Mouse (Mus musculus): ENCODE data around the gene Spats2l. TPM values are rescaled to one million over a fixed set of nuclear protein-coding genes. Genes with fewer than 3 reads are reported as not detected.

The Spats2l gene
- polyA plus RNA-seq, 1 experiment from 2014 or later = 8.4 TPM

DNA sequence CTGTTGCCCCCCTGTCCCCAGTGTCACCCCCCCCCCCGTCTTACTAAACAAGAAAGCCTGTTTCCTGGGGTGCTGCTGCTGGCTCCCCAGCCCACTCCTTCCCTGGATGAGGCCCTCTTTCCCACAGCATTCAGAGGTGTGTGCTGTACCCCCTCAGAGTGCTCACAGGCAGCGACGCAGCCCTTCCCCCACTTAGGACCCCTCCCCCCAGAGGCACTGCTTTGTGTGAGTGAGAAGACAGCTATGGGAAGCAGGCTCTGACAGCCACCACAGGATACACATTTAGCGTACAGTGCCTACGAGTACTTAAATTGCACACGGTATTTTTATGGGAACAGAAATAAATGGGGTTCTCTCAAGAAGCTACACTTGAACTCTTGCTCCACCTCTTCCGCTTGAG lies 33.9 kb downstream of the Spats2l start:
- Histone ChIP-seq H3K9ac (ENCODE audit: low read depth, low read length) (no peak overlapping the region), H3K4me2 (ENCODE audit: low read depth, low read length) (no peak overlapping the region), H3K27ac (ENCODE audit: low read length) (no peak overlapping the region), H3K9me3 (replicated peaks; ENCODE audit: control insufficient read depth, low read length) (no peaks in the 10 kb centered on the region), H3K27me3 (ENCODE audit: control insufficient read depth, insufficient read depth, low read depth, low read length) (no peaks in the 10 kb centered on the region), H3K4me1 (ENCODE audit: control insufficient read depth, low read depth, low read length) (no peaks in the 10 kb centered on the region), H3K4me3 (ENCODE audit: low read depth, low read length) (no peak overlapping the region), H3K36me3 (ENCODE audit: control insufficient read depth, insufficient read depth) (no peaks in the 10 kb centered on the region)
- 52% methylated on average over 7 of the region's 7 CpGs for WGBS (ENCODE audit: insufficient replicate concordance)
- ATAC-seq (ENCODE audit: low read depth) = no peak

DNA sequence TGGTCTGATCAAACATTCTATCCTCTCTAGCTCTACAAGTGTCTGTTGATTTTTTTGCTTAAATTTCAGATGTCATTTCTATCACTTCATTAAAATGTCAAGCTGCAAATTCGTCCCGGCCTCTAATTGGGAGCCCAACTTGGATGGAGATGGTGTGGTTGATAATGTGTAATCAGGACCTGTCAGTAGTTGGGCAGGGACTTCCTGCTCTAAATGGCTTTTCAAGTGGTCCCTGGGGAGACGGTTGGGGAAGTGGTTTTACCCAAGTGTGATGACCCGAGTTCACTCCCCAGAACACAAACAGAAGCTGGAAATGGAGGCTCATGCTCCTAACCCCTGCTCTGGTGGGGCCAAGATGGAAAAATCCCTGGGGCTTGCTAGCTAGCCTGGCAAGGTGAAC lies 36.3 kb downstream of the Spats2l start:
- Histone ChIP-seq H3K9ac (ENCODE audit: low read depth, low read length) (no peak overlapping the region), H3K36me3 (ENCODE audit: control insufficient read depth, insufficient read depth) (no peaks in the 10 kb centered on the region), H3K9me3 (replicated peaks; ENCODE audit: control insufficient read depth, low read length) (no peaks in the 10 kb centered on the region), H3K27ac (ENCODE audit: low read length) (no peak overlapping the region), H3K4me1 (ENCODE audit: control insufficient read depth, low read depth, low read length) (no peaks in the 10 kb centered on the region), H3K4me2 (ENCODE audit: low read depth, low read length) (no peak overlapping the region), H3K27me3 (ENCODE audit: control insufficient read depth, insufficient read depth, low read depth, low read length) (no peaks in the 10 kb centered on the region), H3K4me3 (ENCODE audit: low read depth, low read length) (no peak overlapping the region)
- no peak for ATAC-seq (ENCODE audit: low read depth)
- 16% methylated on average over 4 of the region's 4 CpGs for WGBS (ENCODE audit: insufficient replicate concordance)

DNA sequence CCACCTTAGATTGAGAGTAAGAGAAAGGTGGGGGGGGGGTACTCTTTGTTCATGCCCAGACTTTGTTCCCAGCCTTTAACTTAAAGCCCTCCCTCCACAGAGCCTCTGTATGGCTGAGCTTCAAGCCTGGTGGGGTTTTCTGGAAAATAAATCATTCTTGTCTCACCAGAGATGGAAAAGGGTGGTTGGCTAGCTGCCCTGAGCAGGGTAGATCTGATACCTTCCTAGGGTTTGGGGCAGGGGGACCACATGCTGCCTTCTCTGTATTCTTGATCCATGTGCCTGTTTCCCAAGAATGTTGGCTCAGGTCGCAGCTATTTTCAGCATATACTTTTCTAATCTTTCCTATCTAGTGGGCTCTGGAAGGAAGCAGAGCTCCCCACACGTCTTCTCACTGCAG lies 43.1 kb downstream of the Spats2l start:
- Histone ChIP-seq H3K27me3 (ENCODE audit: control insufficient read depth, insufficient read depth, low read depth, low read length) (no peaks in the 10 kb centered on the region), H3K4me2 (ENCODE audit: low read depth, low read length) (no peak overlapping the region), H3K9me3 (replicated peaks; ENCODE audit: control insufficient read depth, low read length) (no peaks in the 10 kb centered on the region), H3K36me3 (ENCODE audit: control insufficient read depth, insufficient read depth) (no peaks in the 10 kb centered on the region), H3K9ac (ENCODE audit: low read depth, low read length) (no peak overlapping the region), H3K4me1 (ENCODE audit: control insufficient read depth, low read depth, low read length) (no peaks in the 10 kb centered on the region), H3K27ac (ENCODE audit: low read length) (no peak overlapping the region), H3K4me3 (ENCODE audit: low read depth, low read length) (no peak overlapping the region)
- 29% methylated on average over 2 of the region's 2 CpGs for WGBS (ENCODE audit: insufficient replicate concordance)
- no peak for ATAC-seq (ENCODE audit: low read depth)

DNA sequence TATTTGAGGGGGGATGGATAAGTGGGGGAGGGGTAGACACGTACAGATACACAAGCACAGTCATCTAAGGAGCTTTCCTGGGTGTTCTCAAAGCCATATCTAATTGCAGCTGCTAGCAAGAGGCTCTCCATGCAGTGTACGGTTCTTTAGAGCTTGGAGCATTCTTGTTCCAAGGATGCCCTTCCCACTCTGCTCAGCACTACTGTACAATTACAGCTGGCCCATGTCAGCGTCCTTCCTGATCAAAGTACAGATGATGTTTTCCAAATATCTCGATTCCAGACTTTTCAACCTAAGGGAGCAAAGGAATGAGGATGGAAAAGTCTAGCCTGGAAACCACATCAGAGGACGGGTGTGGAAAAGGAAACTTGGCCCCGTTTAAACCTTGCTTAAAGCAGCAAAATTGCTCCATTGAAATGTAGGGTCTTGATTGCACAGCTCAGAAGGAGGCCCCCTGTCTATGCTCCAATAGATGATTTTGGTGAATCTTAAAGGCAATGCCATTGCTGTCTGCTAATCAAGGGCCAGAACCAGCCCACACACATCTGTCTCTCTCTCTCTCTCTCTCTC lies 46.6 kb downstream of the Spats2l start:
- no peaks in the 10 kb centered on the region for H3K36me3 ChIP-seq (ENCODE audit: control insufficient read depth, insufficient read depth)
- H3K27ac ChIP-seq (ENCODE audit: low read length) = no peak overlapping the region
- H3K4me2 ChIP-seq (ENCODE audit: low read depth, low read length) = no peak overlapping the region
- H3K4me1 ChIP-seq (ENCODE audit: control insufficient read depth, low read depth, low read length) = no peaks in the 10 kb centered on the region
- H3K9ac ChIP-seq (ENCODE audit: low read depth, low read length) = no peak overlapping the region
- H3K9me3 ChIP-seq (replicated peaks; ENCODE audit: control insufficient read depth, low read length) = no peaks in the 10 kb centered on the region
- H3K4me3 ChIP-seq (ENCODE audit: low read depth, low read length) = no peak overlapping the region
- H3K27me3 ChIP-seq (ENCODE audit: control insufficient read depth, insufficient read depth, low read depth, low read length) = no peaks in the 10 kb centered on the region
- 49% methylated on average over 6 of the region's 6 CpGs for WGBS (ENCODE audit: insufficient replicate concordance)
- ATAC-seq (ENCODE audit: low read depth) = no peak

DNA sequence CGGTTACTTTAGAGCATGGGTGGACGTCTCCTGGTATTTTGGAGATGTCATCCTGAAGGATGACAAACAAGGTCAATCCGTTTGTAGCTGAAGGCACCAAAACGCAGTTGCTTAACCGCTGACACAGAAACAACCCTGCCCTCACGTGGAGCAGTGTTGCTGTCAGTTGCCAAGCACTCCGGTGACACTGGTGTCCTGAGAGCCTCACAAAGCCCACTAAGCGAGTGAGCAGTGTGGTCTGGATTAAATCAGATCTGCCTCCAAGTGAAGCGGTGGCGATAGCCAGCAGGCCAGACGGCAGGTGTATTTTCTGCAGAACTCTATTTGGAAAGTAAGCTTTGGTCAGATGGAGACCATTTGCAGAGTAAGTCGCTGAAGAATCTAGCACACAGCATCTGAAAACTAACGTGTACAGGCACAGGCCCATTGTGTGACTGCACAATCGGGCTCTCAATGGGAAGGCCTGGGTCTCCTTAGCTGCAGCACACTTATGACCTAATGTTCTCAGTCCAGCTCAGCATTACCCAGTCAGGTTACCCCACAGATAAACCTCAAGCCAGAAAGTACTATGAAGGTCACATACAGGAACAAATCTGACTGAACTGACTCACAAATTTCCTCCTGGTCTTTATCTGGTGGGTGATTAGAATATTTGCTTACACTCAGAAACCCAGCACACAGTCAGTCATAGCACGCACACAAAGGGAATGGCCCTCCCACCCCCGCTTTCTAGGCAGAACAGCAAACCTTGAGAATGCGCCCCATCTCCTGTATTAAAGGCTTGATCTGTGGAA lies 51.2 kb downstream of the Spats2l start:
- Histone ChIP-seq H3K4me1 (ENCODE audit: control insufficient read depth, low read depth, low read length) (no peaks in the 10 kb centered on the region), H3K36me3 (ENCODE audit: control insufficient read depth, insufficient read depth) (no peaks in the 10 kb centered on the region), H3K9ac (ENCODE audit: low read depth, low read length) (no peak overlapping the region), H3K27ac (ENCODE audit: low read length) (no peak overlapping the region), H3K4me2 (ENCODE audit: low read depth, low read length) (no peak overlapping the region), H3K9me3 (replicated peaks; ENCODE audit: control insufficient read depth, low read length) (no peaks in the 10 kb centered on the region), H3K4me3 (ENCODE audit: low read depth, low read length) (no peak overlapping the region), H3K27me3 (ENCODE audit: control insufficient read depth, insufficient read depth, low read depth, low read length) (no peaks in the 10 kb centered on the region)
- 65% methylated on average over 17 of the region's 17 CpGs for WGBS (ENCODE audit: insufficient replicate concordance)
- ATAC-seq (ENCODE audit: low read depth) = 0 out of 2 replicates have a peak, but pooled peaks have one; percentile 11

DNA sequence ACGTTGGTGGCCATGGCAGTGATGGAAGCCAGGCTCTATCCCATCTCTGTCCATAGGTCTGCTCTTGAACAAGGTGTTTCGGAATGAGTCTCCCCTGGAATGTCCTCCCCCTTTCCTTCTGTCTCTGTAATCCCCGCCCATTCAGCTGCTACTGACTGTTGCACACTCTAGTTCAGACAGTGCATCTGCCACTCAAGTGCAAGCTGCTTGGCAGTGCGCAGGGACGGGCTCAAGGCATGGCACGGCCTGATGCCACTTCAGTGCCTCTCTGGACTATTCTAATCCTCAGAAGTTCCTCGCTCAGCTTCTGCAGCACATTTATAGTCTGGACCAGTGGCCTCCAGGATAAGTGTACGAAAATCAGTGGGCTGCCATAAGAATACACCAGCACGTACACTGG lies 52.3 kb downstream of the Spats2l start:
- 67% methylated on average over 9 of the region's 9 CpGs for WGBS (ENCODE audit: insufficient replicate concordance)
- H3K27ac ChIP-seq (ENCODE audit: low read length) = no peak overlapping the region
- no peak overlapping the region for H3K4me3 ChIP-seq (ENCODE audit: low read depth, low read length)
- no peaks in the 10 kb centered on the region for H3K36me3 ChIP-seq (ENCODE audit: control insufficient read depth, insufficient read depth)
- no peaks in the 10 kb centered on the region for H3K9me3 ChIP-seq (replicated peaks; ENCODE audit: control insufficient read depth, low read length)
- no peak overlapping the region for H3K9ac ChIP-seq (ENCODE audit: low read depth, low read length)
- no peaks in the 10 kb centered on the region for H3K4me1 ChIP-seq (ENCODE audit: control insufficient read depth, low read depth, low read length)
- ATAC-seq (ENCODE audit: low read depth) = no peak
- H3K4me2 ChIP-seq (ENCODE audit: low read depth, low read length) = no peak overlapping the region
- no peaks in the 10 kb centered on the region for H3K27me3 ChIP-seq (ENCODE audit: control insufficient read depth, insufficient read depth, low read depth, low read length)

DNA sequence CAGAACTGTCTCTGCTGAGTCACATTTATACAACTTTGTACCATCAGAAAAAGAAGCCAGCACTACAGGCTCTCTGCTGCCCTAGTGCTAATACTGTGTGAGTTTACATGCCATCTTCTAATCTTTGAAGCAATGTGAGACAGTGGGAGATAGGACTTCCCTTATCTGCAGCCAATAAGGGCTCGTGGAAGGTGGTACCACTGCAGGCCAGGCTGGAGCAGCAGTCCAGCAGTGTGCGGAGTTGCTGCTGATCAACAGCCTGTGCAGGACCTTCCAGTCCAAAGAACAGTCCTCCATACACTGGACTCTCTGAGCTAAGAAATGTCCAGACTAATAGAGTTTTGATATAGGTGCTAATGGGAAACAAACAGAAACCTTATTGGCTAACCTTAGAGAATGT lies 59.2 kb downstream of the Spats2l start:
- no peaks in the 10 kb centered on the region for H3K9me3 ChIP-seq (replicated peaks; ENCODE audit: control insufficient read depth, low read length)

DNA sequence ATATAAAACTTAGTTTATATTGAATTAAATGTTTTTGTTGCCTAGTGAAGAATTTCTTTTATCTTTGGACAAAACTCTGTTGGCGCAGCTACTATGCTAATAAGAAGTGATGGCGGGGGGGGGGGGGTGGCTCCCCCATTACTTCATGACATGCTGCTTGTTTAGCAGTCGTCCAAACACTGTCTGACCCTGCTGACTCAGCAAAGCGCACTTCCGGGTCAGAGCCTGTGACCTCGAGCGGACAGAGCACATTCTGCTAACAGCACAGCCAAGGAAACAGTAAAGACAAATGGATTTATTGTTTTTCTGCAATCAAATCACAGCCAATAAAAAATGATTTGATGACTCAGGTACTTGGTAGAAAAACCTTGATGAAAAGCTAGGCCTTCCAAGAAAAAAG lies 61.2 kb downstream of the Spats2l start:
- Histone ChIP-seq H3K4me3 (ENCODE audit: low read depth, low read length) (no peak overlapping the region), H3K4me2 (ENCODE audit: low read depth, low read length) (no peak overlapping the region), H3K27me3 (ENCODE audit: control insufficient read depth, insufficient read depth, low read depth, low read length) (no peaks in the 10 kb centered on the region), H3K4me1 (ENCODE audit: control insufficient read depth, low read depth, low read length) (no peaks in the 10 kb centered on the region; the same call in 1 of the 2 replicates), H3K9ac (ENCODE audit: low read depth, low read length) (no peak overlapping the region), H3K36me3 (ENCODE audit: control insufficient read depth, insufficient read depth) (no peaks in the 10 kb centered on the region), H3K27ac (ENCODE audit: low read length) (no peak overlapping the region), H3K9me3 (replicated peaks; ENCODE audit: control insufficient read depth, low read length) (no peaks in the 10 kb centered on the region)
- ATAC-seq (ENCODE audit: low read depth) = no peak
- WGBS (ENCODE audit: insufficient replicate concordance) = 51% methylated on average over 7 of the region's 7 CpGs

More for the DNA sequence above, 59.2 kb downstream of the Spats2l start:
- peak; percentile 24; the same call in 1 of the 2 replicates for ATAC-seq (ENCODE audit: low read depth)
- no peaks in the 10 kb centered on the region for H3K27me3 ChIP-seq (ENCODE audit: control insufficient read depth, insufficient read depth, low read depth, low read length)
- H3K4me1 ChIP-seq (ENCODE audit: control insufficient read depth, low read depth, low read length) = no peaks in the 10 kb centered on the region; the same call in 1 of the 2 replicates
- H3K4me3 ChIP-seq (ENCODE audit: low read depth, low read length) = no peak overlapping the region
- no peaks in the 10 kb centered on the region for H3K36me3 ChIP-seq (ENCODE audit: control insufficient read depth, insufficient read depth)
- H3K4me2 ChIP-seq (ENCODE audit: low read depth, low read length) = no peak overlapping the region
- WGBS (ENCODE audit: insufficient replicate concordance) = 36% methylated on average over 2 of the region's 2 CpGs
- no peak overlapping the region for H3K27ac ChIP-seq (ENCODE audit: low read length)
- no peak overlapping the region for H3K9ac ChIP-seq (ENCODE audit: low read depth, low read length)

DNA sequence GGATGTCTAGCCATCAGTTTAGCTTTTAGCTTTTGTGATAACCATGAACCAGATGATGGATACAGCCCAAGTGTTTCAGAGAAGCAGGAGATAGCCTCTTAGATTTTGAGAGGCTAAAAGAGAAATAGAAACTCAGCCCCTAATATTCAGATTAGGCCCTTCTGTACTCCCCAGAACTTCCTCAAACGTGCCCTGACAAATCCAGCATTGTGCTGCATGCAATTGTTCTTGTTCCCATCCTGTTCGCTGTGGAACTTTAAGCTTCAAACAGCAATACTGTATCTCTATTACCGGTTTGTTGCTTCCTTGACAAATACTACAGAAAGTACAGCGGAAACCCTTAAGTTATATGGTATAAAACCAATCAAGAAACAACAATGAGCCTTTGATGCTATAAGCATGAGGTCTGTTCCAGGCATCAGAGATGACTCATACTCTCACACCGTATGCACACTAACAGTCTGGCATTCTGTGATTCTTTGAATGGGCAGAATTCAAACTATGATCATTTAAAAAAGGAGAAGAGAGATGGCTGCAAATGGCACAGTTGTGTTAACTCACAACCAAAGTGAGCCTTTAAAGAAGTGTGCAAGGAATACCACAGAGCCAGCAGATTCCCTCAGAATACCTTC lies 62.8 kb downstream of the Spats2l start:
- no peak for ATAC-seq (ENCODE audit: low read depth)
- H3K4me2 ChIP-seq (ENCODE audit: low read depth, low read length) = no peak overlapping the region
- H3K27me3 ChIP-seq (ENCODE audit: control insufficient read depth, insufficient read depth, low read depth, low read length) = no peaks in the 10 kb centered on the region
- no peak overlapping the region for H3K4me3 ChIP-seq (ENCODE audit: low read depth, low read length)
- no peaks in the 10 kb centered on the region for H3K36me3 ChIP-seq (ENCODE audit: control insufficient read depth, insufficient read depth)
- H3K9ac ChIP-seq (ENCODE audit: low read depth, low read length) = no peak overlapping the region
- H3K9me3 ChIP-seq (replicated peaks; ENCODE audit: control insufficient read depth, low read length) = no peaks in the 10 kb centered on the region
- 44% methylated on average over 5 of the region's 5 CpGs for WGBS (ENCODE audit: insufficient replicate concordance)
- no peaks in the 10 kb centered on the region; the same call in 1 of the 2 replicates for H3K4me1 ChIP-seq (ENCODE audit: control insufficient read depth, low read depth, low read length)
- no peak overlapping the region for H3K27ac ChIP-seq (ENCODE audit: low read length)

Data from liver, embryonic 16.5 days (tissue).